Mouse (Mus musculus): Measurements from ENCODE around the gene Snrpd2.

Gene Snrpd2

GRCm38 (mm10) chr7:19149626-19150025 lies at the start of gene Snrpd2:
Gene Snrpd2 (plus strand): TSS chr7:19149722.
- peak; percentile 96 for DNase-seq (ENCODE audit: low spot score)

GRCm38 (mm10) chr7:19100290-19100689 lies 49.2 kb upstream of the Snrpd2 start:
- DNase-seq (ENCODE audit: low spot score), result no peak

GRCm38 (mm10) chr7:19103741-19104140 lies 45.8 kb upstream of the Snrpd2 start:
- no peak for DNase-seq (ENCODE audit: low spot score)

- no peak for DNase-seq (ENCODE audit: low spot score)
Measured at GRCm38 (mm10) chr7:19104486-19104885, 45.0 kb upstream of the Snrpd2 start.

- no peak for DNase-seq (ENCODE audit: low spot score)
Measured at GRCm38 (mm10) chr7:19107436-19107835, 42.1 kb upstream of the Snrpd2 start.

GRCm38 (mm10) chr7:19109565-19109964 lies 40.0 kb upstream of the Snrpd2 start:
- DNase-seq (ENCODE audit: low spot score), result no peak

- peak; percentile 96 for DNase-seq (ENCODE audit: low spot score)
Measured at GRCm38 (mm10) chr7:19118028-19118771, 31.3 kb upstream of the Snrpd2 start, which contains the start of gene Gm4969. Gene Gm4969 (minus strand): TSS chr7:19118368.

- DNase-seq (ENCODE audit: low spot score), result peak; percentile 43
Measured at GRCm38 (mm10) chr7:19119083-19119482, 30.4 kb upstream of the Snrpd2 start.

GRCm38 (mm10) chr7:19119631-19120429 lies 29.7 kb upstream of the Snrpd2 start, which contains the start of gene Fbxo46:
Gene Fbxo46 (plus strand): TSS chr7:19119859.
- DNase-seq (ENCODE audit: low spot score), result peak; percentile 95

- DNase-seq (ENCODE audit: low spot score), result peak; percentile 36
Measured at GRCm38 (mm10) chr7:19121686-19122085, 27.8 kb upstream of the Snrpd2 start.

- DNase-seq (ENCODE audit: low spot score), result no peak
Measured at GRCm38 (mm10) chr7:19124713-19125112, 24.8 kb upstream of the Snrpd2 start.

- DNase-seq (ENCODE audit: low spot score), result no peak
Measured at GRCm38 (mm10) chr7:19127744-19128143, 21.8 kb upstream of the Snrpd2 start.

GRCm38 (mm10) chr7:19129396-19129795 lies 20.1 kb upstream of the Snrpd2 start:
- DNase-seq (ENCODE audit: low spot score), result no peak

- no peak for DNase-seq (ENCODE audit: low spot score)
Measured at GRCm38 (mm10) chr7:19130657-19131056, 18.9 kb upstream of the Snrpd2 start.

GRCm38 (mm10) chr7:19131324-19131848 lies 18.1 kb upstream of the Snrpd2 start:
- peak; percentile 98 for DNase-seq (ENCODE audit: low spot score)

GRCm38 (mm10) chr7:19136168-19136567 lies 13.4 kb upstream of the Snrpd2 start:
- DNase-seq (ENCODE audit: low spot score), result no peak

GRCm38 (mm10) chr7:19136673-19137334 lies 12.7 kb upstream of the Snrpd2 start:
- DNase-seq (ENCODE audit: low spot score), result no peak

GRCm38 (mm10) chr7:19137380-19137779 lies 12.1 kb upstream of the Snrpd2 start:
- DNase-seq (ENCODE audit: low spot score), result no peak

GRCm38 (mm10) chr7:19146793-19147192 lies 2.7 kb upstream of the Snrpd2 start:
- DNase-seq (ENCODE audit: low spot score), result no peak

GRCm38 (mm10) chr7:19147497-19148045 lies 2.0 kb upstream of the Snrpd2 start:
- no peak for DNase-seq (ENCODE audit: low spot score)

GRCm38 (mm10) chr7:19148180-19148874 lies 1.2 kb upstream of the Snrpd2 start:
- no peak for DNase-seq (ENCODE audit: low spot score)
